Mouse (Mus musculus) cerebellum, postnatal 4 days (tissue): ENCODE data around the gene Fastkd1.
A peak's percentile ranks its signal among the peaks of the same experiment; 100 is the strongest.
"Not testable (repeated sequence)": the region's sequence is repeated elsewhere in the genome, so short reads cannot be mapped to it uniquely, and the experiment has no call there.

Experiments used
- DNase-seq, 2 experiments: peaks; one replicate each; pipeline ENCODE4 v3.0.0; 2022; ENCODE audit warnings: low spot score in 2 of 2, mixed read lengths in 1 of 2

Fastkd1 gene

DNA sequence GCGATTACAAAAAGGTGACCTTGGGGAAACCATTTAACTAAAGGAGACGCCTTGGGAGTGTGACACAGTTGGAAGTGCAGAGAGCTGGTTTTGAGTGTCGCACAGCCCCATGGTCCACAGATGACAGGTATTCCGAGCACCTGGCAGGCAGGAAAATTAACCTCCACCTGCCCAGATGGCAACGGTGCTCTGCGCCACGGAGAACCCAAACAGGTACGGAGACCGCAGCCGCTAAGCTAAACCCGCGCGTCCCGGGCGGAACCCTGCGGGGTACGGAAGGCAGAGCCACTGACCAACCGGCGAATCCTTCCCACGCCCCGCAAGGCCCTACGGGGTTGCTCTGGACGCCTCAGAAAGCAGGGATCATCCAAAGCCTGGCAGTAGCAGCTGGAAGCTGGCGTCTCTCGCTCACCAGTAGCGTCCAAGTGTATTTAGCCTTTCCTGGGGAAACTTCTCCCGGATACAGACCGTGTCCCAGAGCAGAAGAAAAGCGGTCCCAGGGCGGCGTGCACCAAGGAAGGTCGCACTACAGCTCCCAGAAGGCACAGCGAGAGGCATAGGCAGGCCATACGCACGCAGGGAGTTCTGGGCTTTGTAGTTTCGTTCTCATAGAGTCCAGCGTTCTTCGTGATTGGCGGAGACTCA lies at the start of gene Fastkd1:
Gene Fastkd1, minus strand, starts transcription at position 536 of the 645 bp plus-strand sequence.
- peak; percentile 52 to 74 for DNase-seq

DNA sequence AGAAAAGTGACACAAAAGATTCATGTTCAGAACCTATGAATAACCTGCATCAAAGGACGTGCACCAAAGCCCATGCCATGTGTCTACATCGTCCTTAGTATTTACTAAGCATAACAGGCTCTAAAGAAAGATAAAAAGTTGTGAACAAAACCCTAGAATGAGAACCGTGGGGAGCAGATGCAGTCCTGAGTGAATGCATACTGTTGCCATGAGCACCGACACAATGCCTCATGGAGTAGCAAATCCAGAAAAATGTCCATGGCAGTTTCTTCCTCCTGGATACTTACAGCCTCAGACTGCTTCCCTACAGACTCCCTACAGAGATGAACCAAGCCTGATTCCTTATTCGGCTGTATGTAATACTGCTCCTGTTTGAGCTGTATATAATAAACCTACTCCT lies 47.7 kb upstream of the Fastkd1 start:
- DNase-seq: no peak

DNA sequence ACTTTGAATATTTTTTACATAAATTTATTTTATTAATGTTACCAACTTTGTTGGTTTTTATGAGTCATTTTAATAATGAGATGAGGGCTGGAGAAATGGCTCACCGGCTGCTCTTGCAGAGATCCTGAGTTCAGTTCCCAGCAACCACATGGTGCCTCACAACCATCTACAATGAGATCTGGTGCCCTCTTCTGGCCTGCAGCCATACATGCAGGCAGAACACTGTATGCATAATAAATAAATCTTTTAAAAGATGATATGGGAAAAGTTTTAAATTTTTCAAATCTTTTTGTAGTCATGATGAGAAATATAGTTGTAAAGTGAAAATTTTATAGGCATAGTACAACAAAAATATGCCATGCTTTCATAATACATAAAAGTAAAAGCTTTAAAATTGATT lies 31.8 kb upstream of the Fastkd1 start:
- DNase-seq: no peak

DNA sequence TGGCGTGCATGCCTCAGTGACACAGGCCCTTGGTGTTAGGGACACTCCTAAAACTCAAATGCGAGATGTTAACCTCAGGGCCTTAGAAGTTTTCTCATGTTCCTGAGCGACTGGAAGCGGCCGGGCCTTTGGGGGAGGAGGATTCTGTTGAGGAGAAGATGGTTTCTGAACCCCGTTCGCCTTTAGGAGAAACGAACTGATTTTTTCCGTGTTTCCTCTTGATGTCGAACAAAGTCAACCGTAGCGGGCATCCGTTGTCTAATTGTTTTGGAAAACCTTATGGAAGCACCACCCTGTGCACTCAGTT lies 10.2 kb upstream of the Fastkd1 start:
- no peak for DNase-seq

DNA sequence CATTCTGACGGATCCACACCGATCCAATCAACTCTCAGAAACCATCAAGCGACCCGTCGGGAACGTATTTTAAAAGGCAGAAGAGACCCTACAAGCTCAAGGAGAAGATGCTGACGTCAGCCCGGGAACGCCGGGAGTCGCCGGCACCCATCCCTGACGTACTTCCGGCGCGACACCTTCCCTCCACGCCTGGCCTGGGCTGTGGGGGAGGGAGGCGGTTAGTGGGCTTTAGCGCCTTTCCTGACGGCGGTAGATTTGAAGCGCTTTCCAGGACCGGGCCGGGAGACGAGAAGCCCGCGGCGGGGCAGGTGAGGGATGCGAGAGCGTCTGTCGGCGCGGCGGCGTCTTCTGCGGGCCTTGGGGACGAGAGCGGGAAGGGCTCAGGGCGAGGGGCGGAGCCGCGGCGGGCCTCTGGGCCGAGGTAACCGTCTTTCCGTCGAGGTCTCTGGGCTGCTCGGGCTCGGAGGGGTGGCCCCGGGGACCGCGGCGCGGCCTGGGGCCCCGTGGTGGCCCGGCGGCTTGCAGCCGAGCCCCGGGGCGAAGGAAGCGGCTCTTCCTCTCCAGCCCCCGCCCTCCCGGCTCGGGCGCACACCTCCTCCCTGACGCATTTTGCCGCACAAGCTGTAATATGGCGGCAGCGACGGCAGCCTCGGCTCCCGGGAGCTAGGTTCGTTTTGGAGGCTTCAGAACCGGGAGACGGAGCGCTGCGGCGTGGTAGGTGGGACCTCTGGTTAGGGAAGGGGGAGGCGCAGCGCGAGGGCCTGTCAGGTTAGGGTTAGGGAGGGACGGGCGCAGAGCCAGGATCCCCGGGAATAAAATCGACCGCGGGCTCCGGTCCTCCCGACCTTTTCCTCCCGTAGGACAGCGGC lies 9.6 kb upstream of the Fastkd1 start:
- peak; percentile 79 to 93 for DNase-seq

DNA sequence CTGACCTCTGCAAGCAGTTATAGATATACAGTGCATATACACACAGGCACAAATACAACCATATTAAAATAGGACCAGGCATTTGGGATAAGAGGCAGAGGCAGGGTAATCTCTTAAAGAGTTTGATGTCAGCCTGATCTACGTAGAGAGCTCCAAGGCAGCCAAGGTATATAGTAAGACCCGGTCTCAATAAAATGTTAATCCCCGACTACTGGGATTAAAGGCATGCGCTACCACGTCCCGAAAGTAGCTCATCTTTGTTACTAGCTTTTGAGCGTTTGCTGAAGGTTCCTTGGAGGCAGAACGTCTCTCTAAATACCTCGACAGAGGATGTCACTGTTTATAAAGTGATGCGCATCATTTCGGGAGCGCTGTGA lies 8.9 kb upstream of the Fastkd1 start, which contains the start of gene Ppig:
Gene Ppig, plus strand, starts transcription at position 273 of the 377 bp plus-strand sequence.
- no peak for DNase-seq

DNA sequence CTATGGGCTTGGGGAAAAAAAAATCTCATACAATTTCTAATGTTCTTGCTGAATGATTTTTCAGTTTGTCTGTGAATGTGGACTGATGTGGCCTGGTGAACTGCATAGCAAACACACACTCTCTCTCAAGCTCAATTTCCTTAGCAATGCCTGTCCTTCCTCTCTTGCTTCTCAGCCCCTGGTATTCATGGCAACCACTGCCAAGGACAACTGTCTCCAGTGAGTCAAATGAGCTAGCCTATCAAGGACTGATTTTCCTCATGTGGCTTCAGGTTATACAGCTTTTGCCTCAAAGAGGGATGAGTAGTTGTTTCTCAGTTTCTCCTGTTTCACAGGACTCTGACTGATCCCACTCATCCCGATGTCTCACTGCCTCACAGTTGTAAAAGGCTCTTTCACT lies 5.8 kb upstream of the Fastkd1 start:
- DNase-seq: no peak

DNA sequence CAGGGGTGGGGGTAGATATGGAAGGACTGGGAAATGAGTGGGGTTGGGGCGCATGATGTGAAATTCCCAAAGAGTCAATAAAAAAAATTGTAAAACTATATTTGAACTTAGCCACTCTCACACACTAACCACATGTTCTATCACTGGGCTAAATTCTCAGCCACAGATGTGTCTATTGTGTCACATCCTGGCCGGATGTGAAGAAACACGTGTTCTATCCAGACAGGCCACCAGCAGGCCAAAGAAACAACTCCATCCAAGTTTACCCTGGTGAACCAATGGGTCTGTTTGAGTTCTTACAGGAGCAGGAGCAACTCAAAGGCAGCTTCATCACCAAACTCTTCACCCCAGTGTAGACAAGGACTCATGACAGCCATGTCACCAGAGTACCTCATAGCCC lies 3.2 kb upstream of the Fastkd1 start:
- no peak for DNase-seq

DNA sequence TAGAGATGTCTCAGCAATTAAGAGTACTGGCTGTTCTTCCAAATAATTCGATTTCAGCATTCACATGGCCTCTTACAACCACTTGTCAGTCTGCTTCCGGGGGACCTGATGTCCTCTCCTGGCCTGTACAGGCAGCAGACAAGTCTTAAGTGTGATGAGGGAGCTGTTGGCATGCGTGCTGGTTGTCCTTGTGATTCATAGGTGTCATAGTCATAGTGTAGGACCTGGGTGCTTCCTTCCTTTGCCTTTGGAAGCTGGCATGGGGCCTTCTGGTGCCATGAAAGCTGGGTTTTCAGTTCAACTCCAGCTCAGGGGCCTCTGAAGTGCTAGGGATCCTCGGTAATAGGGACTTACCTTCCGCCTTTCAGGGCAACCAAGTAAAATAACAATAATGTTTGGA lies 810 bp upstream of the Fastkd1 start:
- DNase-seq: no peak

DNA sequence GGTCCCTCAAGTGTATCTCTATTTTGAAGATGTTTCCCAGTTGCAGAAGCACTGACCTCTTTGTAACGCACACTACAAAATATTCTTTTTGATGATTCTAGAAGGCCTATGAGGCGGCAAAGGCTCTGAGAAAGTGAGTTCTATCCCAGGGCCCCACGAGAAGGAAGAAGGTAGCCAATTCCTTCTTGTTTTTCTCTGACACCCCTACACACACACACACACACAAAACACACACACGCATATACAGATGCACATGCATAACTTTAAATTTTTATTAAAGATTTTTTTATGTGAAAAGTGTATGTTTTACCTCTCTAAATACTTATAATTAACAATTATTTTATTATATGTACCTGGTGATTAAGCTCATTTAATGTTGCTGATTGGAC lies 304 bp upstream of the Fastkd1 start:
- DNase-seq: no peak

DNA sequence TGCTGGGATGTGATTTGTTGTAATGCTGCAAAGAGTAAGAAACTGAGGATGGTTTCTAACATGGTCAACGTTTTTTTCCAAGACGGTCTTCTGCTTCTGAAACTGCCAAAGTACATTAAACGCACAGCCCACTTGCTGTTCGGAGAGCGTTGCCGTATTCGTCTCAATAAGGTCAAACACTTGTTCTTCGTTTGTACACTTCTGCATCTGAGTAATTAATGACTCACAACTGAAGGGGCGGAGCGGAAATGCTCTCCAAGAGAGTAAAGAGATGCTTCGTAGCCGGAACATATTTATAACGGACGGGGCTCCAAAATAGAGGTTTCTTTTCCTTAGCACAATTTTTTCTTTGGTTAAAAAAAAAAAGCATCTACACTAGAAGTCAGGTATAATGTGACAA lies 1.1 kb downstream of the Fastkd1 start:
- DNase-seq: no peak

DNA sequence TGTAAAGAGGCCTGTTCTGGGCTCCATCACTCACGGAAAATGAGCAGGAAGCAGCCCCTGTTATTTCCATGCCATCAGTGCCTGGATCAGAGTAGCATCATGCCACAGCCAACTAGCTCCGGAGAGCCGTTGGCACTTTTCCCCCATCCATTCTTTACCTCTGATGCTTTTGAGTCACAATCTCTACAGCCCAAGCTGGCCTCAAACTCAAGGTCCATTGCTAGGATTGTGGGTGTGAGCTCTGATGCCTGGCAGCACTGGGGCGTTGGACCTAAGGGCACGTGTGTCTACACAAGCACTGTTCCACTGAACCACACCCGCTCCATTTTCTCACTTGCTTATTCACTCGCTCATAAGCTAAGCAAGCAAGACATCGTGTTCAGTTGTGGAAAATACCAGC lies 12.9 kb downstream of the Fastkd1 start:
- DNase-seq: no peak

DNA sequence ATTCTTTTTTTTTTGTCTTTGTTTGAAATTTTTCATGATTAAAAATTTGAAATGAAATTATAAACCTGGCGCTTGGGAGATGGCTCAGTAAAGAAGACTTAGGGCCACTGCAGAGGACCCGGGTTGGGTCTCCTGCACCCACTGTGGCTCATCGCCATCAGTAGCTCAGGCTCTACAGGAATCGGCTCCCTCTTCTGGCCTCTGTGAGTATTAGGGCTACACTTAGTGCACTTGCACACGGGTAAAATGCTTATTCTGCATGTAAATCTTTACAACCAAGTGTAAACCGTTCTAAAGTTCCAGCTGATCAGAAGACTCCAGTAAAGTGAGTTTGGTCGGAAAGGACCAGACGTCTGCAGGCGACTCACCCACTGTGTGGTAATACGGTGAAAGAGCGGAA lies 19.8 kb downstream of the Fastkd1 start:
- no peak for DNase-seq

DNA sequence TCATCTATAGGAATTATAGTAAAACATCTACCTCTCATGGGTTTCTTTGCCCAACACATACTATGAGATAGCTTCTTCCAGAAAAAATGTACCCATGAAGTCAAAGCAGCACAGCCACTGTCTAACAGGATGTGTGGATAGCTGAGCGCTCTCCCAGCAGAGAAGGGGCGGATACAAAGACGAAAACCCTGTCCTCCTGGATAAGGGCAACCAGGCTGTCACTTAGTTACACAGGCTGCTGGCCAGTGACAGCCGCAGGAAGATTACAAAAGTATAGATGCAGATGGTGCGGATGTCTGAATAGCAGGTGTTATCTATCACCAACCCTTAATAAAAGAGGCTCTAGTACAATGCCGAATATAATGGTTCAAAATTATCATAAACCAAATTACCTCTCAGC lies 22.5 kb downstream of the Fastkd1 start:
- DNase-seq: no peak

DNA sequence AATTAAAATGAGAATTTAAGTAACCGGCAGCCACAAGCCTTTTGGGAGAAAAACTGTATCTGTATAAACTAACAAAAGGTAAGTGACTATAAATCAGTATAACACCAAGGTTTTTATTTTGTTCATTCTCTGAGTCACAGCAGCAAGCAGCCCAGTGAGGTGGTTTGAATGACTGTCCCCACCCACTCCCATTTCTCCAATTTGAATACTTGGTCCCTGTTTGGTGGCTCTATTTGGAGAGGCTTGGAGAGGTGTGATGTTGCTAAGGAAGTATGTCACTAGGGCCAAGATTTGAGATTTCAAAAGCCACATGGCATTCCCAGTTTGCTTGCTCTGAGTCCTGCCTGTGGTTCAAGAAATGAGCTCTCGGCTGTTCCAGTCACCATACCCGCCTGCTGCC lies 23.1 kb downstream of the Fastkd1 start:
- DNase-seq: no peak

DNA sequence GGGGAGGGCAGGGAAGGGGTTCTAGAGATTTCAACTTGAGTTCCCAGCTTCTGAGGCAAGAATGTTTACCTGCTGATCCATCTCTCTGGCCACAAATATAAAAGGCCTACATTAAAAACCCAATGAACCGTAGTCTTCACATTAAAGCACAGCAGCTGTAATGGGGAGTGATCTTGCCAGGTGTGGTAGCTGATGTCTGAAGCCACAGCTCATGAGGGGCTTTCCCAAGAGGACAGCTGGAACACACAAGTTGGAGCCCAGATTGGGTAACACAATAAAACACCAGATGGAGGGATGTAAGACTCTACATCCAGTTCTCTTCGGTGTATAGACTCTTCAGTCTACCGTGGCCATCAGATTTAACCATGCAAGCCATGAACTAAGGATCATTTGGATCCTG lies 28.8 kb downstream of the Fastkd1 start:
- no peak for DNase-seq

DNA sequence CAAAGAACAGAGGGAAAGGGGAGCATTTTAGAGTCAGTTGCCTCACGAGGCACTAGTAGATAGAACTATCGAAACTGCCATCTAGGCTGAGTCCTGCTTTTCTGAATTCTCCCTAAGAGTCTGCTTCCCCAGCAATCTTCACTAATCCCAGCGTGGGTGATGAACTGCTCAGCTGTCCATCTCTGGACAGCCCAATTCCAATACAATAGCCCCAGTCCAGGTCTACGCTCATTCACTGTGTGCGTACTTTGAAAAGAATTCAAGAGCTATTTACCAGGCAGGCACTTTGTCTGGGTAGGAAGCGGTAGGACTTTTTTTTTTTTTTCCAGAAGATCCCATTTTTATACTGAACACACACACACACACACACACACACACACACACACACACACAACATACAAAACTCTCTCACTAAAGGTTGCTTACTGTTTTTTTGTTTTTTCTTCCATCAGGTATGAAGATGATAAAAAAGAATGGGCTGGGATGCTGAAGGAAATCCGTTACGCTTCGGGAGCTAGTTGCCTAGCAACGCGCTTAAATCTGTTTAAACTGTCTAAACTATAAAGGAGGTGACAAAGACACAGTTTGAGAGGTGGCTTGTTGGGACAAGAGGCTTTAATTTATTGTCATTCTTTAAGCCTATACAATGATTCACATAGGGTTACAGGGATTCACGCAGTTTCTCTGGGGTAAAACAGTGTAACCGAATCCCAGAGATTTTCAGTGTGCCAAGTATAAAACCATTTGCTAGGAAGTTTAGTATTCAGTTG lies 30.1 kb downstream of the Fastkd1 start:
- no peak for DNase-seq

DNA sequence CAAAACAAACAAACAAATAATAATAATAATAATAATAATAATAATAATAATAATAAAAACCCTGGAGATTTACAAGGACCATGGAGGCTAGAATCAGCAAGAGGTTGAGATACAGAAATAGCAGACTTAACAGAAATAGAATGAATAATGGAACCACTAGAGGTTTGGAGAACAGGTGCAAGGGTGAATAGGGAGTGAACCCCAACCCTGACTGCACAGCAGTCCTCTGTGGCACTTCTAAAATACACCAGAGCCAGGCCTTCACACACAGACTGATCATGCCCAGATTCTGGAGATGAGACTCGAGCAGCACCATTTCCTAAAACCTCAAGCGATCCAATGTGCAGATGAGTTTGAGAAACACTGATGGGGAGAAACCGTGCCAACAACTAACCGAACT lies 31.4 kb downstream of the Fastkd1 start:
- no peak for DNase-seq

DNA sequence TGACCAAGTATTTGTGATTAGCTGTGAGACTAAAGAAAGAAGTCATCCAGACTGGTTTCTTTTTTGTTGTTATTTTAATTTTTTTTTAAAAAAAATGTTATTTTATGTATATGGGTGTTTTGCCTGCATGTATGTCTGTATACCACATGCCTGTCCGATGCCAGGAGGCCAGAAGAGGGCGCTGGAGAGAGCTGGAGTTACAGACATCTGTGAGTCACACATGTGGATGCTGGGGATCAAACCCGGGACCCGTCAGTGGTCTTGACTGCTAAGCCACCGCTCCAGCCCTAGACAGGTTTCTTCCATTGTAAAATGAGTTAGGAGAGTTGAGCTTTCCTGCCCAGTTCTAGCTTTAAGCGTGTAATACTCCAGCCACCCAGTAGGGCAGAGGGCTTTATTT lies 33.3 kb downstream of the Fastkd1 start:
- no peak for DNase-seq

DNA sequence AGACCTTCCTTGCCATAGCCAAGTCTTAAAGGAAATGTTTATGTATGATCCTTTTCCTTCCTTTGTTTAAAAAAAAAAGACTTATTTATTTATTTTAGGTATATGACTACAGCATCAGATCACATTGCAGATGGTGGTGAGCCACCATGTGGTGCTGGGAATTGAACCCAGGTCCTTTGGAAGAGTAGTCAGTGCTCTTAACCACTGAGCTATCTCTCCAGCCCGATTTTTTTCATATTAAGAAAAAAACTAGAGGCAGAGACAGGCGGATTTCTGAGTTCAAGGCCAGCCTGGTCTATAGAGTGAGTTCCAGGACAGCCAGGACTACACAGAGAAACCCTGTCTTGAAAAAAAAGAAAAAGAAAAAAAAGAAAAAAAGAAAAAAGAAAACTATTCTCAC lies 36.1 kb downstream of the Fastkd1 start:
- not testable (repeated sequence) for DNase-seq

DNA sequence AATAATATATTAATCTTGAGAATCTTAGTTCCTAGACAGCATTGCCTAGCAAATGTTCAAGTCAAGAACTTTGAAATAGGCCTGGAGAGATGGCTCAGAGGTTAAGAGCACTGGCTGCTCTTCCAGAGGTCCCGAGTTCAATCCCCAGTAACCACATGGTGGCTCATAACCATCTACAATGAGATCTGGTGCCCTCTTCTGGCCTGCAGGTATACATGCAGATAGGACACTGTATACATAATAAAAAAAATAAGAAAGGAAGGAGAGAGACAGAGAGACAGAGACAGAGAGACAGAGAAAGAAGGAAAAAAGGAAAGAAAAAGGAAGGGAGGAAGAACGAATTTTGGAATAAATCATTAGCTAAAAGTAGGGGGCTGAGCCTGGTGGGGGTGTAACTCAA lies 36.6 kb downstream of the Fastkd1 start:
- DNase-seq: no peak

DNA sequence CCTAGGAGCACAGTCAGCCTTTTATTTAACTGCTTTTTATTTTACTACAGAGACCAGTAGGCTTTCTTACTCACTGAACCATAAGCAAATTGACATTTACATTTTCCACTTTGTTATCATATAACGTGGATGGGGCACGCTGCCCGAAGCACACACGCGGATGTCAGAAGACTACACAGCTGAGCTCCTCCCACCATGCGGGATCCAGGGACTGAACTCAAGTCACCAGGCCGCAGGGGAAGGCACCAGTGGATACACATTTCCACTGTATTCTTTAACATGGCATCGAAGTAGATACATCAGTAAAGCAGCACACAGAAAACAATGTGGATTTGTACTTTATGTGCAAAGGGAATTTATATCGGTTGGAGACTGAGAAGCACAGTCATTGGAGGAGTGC lies 38.0 kb downstream of the Fastkd1 start:
- no peak for DNase-seq

DNA sequence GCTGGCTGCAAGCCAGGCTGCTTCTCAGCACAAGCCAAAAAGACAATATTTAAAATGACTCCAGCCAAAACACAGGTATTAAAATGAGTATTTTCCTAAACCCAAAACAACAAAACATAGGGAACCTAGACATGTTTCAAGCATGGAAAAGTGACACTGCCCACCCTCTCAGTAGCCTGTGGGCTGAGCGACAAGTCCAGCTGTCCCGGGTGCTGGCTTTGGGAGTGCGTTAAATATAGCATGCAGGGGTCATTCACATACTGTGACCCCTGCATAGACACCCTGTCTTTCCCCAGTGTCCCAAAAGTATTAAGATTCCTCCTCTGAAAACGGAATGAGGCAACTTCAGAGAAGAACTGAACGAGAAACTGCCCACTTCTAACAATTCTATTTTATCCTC lies 39.6 kb downstream of the Fastkd1 start:
- no peak for DNase-seq
